Mouse (Mus musculus): ENCODE measurements around the gene Ogfr. TPM values are rescaled to one million over a fixed set of nuclear protein-coding genes. Genes with fewer than 3 reads are reported as not detected.
A peak's percentile ranks its signal among the peaks of the same experiment; 100 is the strongest.

Gene Ogfr
- polyA plus RNA-seq (2014; fragmentation: Nextera tagmentation; extraction: Ambion mirVana): 62.7 and 64.6 TPM in 2 replicates

DNA sequence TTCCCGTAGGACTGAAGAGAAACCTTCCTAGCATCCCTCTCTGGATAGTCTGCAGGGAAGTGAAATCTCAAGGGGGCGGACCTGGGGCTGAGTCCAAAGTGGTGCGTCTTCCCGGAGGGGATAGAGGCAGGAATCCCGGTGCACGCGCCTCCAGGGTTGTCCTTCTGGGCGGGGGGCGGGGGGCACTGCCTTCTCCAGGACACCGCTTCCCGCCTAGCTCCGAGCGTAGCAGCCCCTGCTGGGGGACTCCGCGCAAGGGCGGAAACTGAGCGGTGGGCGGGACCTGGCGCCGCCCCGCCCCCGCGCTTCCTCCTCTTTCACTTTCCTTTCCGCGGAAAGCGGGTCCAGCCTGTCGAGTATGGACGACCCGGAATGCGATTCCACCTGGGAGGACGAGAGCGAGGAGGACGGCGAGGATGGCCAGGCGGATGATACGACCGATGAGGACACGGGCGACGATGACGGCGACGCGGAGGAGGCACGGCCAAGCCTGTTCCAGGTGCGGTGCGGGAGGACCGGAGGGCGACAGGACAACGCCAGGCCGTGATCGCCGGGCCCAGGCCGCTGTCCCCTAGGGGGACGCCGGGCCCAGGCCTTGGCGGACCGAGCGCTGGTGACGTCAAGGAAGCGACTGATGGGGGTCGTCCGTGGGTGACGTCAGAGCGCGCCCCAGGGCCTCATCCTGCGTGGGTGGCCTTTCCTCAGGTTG lies at the start of gene Ogfr:
Ogfr (plus strand) TSS at position 123 of the 709 bp plus-strand sequence.
- Histone ChIP-seq H3K27ac (ENCODE audit: low read depth) (peak within 1 kb of the TSS; percentile 77), H3K4me3 (ENCODE audit: low read depth, low read length) (peak within 1 kb of the TSS; percentile 63), H3K9me3 (ENCODE audit: control insufficient read depth, low read length) (no peaks in the 10 kb centered on the region), H3K27me3 (replicated peaks; ENCODE audit: control insufficient read depth, insufficient read depth, low read length) (no peaks in the 10 kb centered on the region), H3K4me2 (ENCODE audit: low read length) (peak within 1 kb of the TSS; percentile 85), H3K36me3 (ENCODE audit: control insufficient read depth, insufficient read depth, low read length) (peaks cover 63% of the 10 kb centered on the region), H3K4me1 (replicated peaks; ENCODE audit: control insufficient read depth, insufficient read depth, low read length) (peaks cover 7% of the 10 kb centered on the region), H3K9ac (ENCODE audit: low read length) (peak within 1 kb of the TSS; percentile 62)
- ATAC-seq (replicated peaks; ENCODE audit: low FRiP score, low TSS enrichment, low read depth): peak; percentile 92
- DNase-seq (ENCODE audit: low spot score): peak; percentile 93
- 3% methylated on average over 65 of the region's 67 CpGs for WGBS

DNA sequence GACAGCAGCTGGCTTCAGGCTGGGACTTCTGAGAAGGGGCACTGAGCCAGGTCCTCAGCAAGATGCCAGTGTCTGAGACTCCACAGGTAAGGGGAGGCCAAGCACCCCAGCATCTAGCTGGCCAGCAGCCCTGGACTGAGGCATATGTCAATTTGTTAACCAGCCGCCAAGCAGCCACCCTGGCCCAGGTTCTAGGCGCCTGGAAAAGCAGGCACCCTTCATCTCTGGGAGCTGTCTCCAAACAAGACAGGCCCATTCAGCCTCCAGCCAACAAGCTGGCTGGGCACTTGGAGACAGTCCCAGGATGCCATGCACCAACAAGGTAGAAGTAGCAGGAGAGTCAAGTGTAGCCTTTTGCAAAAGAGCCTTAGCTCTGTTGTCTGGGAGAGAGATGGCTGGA lies 45.4 kb upstream of the Ogfr start:
- Histone ChIP-seq H3K27ac (ENCODE audit: low read depth) (no peak overlapping the region), H3K9me3 (ENCODE audit: control insufficient read depth, low read length) (no peaks in the 10 kb centered on the region), H3K4me1 (replicated peaks; ENCODE audit: control insufficient read depth, insufficient read depth, low read length) (peaks cover 11% of the 10 kb centered on the region), H3K4me2 (ENCODE audit: low read length) (no peak overlapping the region), H3K27me3 (replicated peaks; ENCODE audit: control insufficient read depth, insufficient read depth, low read length) (no peaks in the 10 kb centered on the region), H3K4me3 (ENCODE audit: low read depth, low read length) (no peak overlapping the region), H3K9ac (ENCODE audit: low read length) (no peak overlapping the region), H3K36me3 (ENCODE audit: control insufficient read depth, insufficient read depth, low read length) (0 out of 2 replicates have a peak, but pooled peaks cover 4% of the 10 kb centered on the region)
- no peak for DNase-seq (ENCODE audit: low spot score)
- ATAC-seq (replicated peaks; ENCODE audit: low FRiP score, low TSS enrichment, low read depth): no peak
- WGBS: 89% methylated on average over 2 of the region's 2 CpGs

DNA sequence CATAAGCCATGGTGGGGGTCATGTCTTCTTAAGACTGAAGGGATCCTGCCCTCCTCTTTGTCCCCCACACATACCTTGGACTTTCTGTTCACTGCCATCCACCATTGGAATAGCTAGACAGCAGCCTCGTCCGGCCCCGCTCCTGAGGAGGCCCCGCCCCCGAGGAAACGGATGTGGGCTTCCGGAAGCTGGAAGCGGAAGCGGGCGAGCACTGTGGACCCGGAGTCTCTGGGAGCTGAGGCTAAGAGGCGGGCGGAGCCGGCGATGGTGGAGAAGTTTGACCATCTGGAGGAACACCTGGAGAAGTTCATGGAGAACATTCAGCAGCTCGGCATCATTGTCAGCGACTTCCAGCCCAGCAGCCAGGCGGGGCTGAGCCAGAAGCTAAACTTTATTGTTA lies 44.0 kb upstream of the Ogfr start:
- 0 out of 2 replicates have a peak, but pooled peaks cover 4% of the 10 kb centered on the region for H3K36me3 ChIP-seq (ENCODE audit: control insufficient read depth, insufficient read depth, low read length)
- no peak overlapping the region for H3K27ac ChIP-seq (ENCODE audit: low read depth)
- H3K4me3 ChIP-seq (ENCODE audit: low read depth, low read length): no peak overlapping the region
- H3K4me1 ChIP-seq (replicated peaks; ENCODE audit: control insufficient read depth, insufficient read depth, low read length): peaks cover 11% of the 10 kb centered on the region
- no peak overlapping the region for H3K9ac ChIP-seq (ENCODE audit: low read length)
- 85% methylated on average over 18 of the region's 18 CpGs for WGBS
- H3K27me3 ChIP-seq (replicated peaks; ENCODE audit: control insufficient read depth, insufficient read depth, low read length): no peaks in the 10 kb centered on the region
- H3K9me3 ChIP-seq (ENCODE audit: control insufficient read depth, low read length): no peaks in the 10 kb centered on the region
- DNase-seq (ENCODE audit: low spot score) (no peak), ATAC-seq (replicated peaks; ENCODE audit: low FRiP score, low TSS enrichment, low read depth) (no peak)
- no peak overlapping the region for H3K4me2 ChIP-seq (ENCODE audit: low read length)

DNA sequence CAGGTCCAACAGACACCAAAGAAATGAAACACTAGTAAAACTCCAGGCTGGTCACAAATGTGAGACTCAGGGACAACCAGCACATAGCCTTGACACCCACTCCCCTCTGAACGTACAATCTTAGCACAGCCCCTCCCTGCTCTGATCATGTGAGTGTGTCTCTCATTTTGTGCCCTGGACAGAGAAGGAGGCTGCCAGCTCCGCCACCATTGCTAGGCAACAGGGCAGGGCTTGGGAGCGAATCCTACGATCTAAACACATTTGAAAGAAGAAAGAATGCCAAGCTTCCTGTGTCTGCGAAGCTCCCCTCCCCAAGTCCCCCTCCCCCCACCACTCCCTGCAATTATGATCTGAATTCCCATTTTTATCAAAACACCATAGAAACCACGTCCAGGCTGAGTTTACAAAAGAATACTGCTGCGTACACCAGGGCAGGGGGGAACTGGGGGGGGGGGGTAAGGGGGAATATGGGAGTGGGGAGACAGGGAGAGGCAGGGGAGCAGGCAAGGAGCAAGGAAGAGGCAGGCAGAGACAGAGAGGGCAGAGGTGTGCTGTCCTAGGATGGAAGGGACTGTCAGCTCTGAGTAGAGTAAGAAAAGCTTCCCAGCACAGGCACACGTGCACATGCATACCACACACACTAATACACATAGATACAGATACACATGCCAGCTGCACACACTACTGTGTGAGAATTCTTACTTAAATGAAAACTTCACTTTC lies 41.5 kb upstream of the Ogfr start:
- H3K36me3 ChIP-seq (ENCODE audit: control insufficient read depth, insufficient read depth, low read length): 0 out of 2 replicates have a peak, but pooled peaks cover 4% of the 10 kb centered on the region
- H3K27ac ChIP-seq (ENCODE audit: low read depth): no peak overlapping the region
- DNase-seq (ENCODE audit: low spot score): no peak
- H3K27me3 ChIP-seq (replicated peaks; ENCODE audit: control insufficient read depth, insufficient read depth, low read length): no peaks in the 10 kb centered on the region
- peak overlapping the region; percentile 33 for H3K4me2 ChIP-seq (ENCODE audit: low read length)
- H3K4me3 ChIP-seq (ENCODE audit: low read depth, low read length): no peak overlapping the region
- 10% methylated on average over 8 of the region's 8 CpGs for WGBS
- ATAC-seq (replicated peaks; ENCODE audit: low FRiP score, low TSS enrichment, low read depth): 0 out of 2 replicates have a peak, but pooled peaks have one; percentile 26
- no peak overlapping the region for H3K9ac ChIP-seq (ENCODE audit: low read length)
- no peaks in the 10 kb centered on the region for H3K9me3 ChIP-seq (ENCODE audit: control insufficient read depth, low read length)
- H3K4me1 ChIP-seq (replicated peaks; ENCODE audit: control insufficient read depth, insufficient read depth, low read length): peaks cover 11% of the 10 kb centered on the region

DNA sequence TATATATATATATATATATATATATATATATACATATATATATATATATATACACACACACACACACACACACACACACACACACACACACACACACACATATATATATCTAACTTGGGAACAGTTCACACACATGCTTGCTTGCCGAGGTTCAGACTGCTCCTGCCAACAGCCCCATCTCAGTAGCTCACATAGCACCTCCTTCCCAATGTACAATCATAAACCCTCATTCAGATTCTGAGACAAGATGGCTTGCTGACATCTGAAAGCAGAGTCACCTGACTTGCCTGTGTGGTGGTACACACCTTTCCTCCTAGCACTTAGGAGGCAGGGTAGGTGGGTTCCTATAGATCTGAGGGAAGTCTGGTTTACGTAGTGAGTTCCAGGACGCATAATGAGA lies 36.7 kb upstream of the Ogfr start:
- Histone ChIP-seq H3K9ac (ENCODE audit: low read length) (no peak overlapping the region), H3K4me3 (ENCODE audit: low read depth, low read length) (no peak overlapping the region), H3K27me3 (replicated peaks; ENCODE audit: control insufficient read depth, insufficient read depth, low read length) (no peaks in the 10 kb centered on the region), H3K27ac (ENCODE audit: low read depth) (no peak overlapping the region), H3K4me2 (ENCODE audit: low read length) (no peak overlapping the region), H3K4me1 (replicated peaks; ENCODE audit: control insufficient read depth, insufficient read depth, low read length) (peaks cover 12% of the 10 kb centered on the region), H3K36me3 (ENCODE audit: control insufficient read depth, insufficient read depth, low read length) (no peaks in the 10 kb centered on the region), H3K9me3 (ENCODE audit: control insufficient read depth, low read length) (no peaks in the 10 kb centered on the region)
- 57% methylated on average over 3 of the region's 3 CpGs for WGBS
- ATAC-seq (replicated peaks; ENCODE audit: low FRiP score, low TSS enrichment, low read depth) (no peak), DNase-seq (ENCODE audit: low spot score) (no peak)

DNA sequence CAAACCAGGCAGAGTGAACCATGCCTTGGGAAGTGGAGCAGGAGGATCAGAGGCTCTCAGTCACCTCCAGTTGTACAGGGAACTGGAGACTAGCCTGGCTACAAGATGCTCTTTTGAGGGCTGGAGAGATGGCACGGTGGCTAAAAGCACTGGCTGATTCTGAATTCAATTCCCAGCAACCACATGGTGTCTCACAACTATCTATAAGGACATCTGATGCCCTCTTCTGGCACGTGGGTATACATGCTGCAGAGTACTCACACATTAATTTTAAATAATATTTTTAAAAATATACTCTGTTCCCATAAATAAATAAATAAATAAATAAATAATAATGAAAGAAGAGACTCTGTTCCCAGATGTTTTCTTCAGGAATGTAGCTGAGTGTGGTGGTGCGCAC lies 33.8 kb upstream of the Ogfr start:
- H3K4me1 ChIP-seq (replicated peaks; ENCODE audit: control insufficient read depth, insufficient read depth, low read length): peaks cover 4% of the 10 kb centered on the region; the same call in 1 of the 2 replicates
- H3K36me3 ChIP-seq (ENCODE audit: control insufficient read depth, insufficient read depth, low read length): no peaks in the 10 kb centered on the region
- H3K4me2 ChIP-seq (ENCODE audit: low read length): no peak overlapping the region
- no peak overlapping the region for H3K27ac ChIP-seq (ENCODE audit: low read depth)
- H3K9me3 ChIP-seq (ENCODE audit: control insufficient read depth, low read length): no peaks in the 10 kb centered on the region
- H3K9ac ChIP-seq (ENCODE audit: low read length): no peak overlapping the region
- WGBS: 65% methylated on average over 3 of the region's 3 CpGs
- no peak for DNase-seq (ENCODE audit: low spot score)
- ATAC-seq (replicated peaks; ENCODE audit: low FRiP score, low TSS enrichment, low read depth): no peak
- H3K27me3 ChIP-seq (replicated peaks; ENCODE audit: control insufficient read depth, insufficient read depth, low read length): no peaks in the 10 kb centered on the region
- H3K4me3 ChIP-seq (ENCODE audit: low read depth, low read length): no peak overlapping the region

DNA sequence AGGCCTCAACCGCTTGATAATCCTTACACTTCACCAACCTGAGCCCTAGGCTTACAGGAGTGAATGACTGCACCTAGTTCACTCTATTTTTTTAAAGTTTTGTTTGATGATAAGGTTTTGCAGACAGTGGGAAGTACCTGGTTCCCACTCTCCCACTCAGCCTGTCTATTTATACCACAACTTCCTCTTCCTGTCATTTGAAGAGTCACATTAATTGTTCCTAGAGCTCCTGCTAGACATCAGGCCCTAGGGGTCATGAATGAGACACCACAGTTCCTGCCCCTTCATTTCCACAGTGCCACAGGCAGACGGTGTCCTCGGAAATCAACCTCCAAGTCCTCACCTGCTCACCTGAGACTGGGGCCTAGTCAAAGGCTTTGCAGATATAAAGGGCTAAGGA lies 32.6 kb upstream of the Ogfr start:
- no peak for DNase-seq (ENCODE audit: low spot score)
- Histone ChIP-seq H3K36me3 (ENCODE audit: control insufficient read depth, insufficient read depth, low read length) (no peaks in the 10 kb centered on the region), H3K27me3 (replicated peaks; ENCODE audit: control insufficient read depth, insufficient read depth, low read length) (no peaks in the 10 kb centered on the region), H3K9ac (ENCODE audit: low read length) (no peak overlapping the region), H3K9me3 (ENCODE audit: control insufficient read depth, low read length) (no peaks in the 10 kb centered on the region), H3K4me2 (ENCODE audit: low read length) (no peak overlapping the region), H3K27ac (ENCODE audit: low read depth) (no peak overlapping the region), H3K4me3 (ENCODE audit: low read depth, low read length) (no peak overlapping the region), H3K4me1 (replicated peaks; ENCODE audit: control insufficient read depth, insufficient read depth, low read length) (peaks cover 4% of the 10 kb centered on the region; the same call in 1 of the 2 replicates)
- ATAC-seq (replicated peaks; ENCODE audit: low FRiP score, low TSS enrichment, low read depth): no peak
- WGBS: 47% methylated on average over 3 of the region's 3 CpGs

DNA sequence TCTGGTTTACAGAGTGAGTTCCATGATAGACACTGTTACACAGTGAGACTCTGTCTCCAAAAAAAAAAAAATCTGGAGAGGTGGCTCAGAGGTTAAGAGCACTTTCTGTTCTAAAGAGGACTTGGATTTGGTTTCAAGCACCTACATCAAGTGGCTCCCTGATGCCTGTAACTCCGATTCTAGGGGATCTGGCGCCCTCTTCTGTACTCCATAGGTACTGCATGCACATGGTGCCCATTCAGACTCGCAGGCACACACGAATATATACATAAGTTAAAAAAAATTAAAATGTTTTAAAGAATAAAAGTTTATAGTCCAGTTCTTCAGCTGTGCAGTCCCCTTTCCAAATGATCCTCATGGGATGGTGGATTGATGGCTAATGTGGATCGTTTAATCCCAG lies 28.8 kb upstream of the Ogfr start:
- Histone ChIP-seq H3K9me3 (ENCODE audit: control insufficient read depth, low read length) (no peaks in the 10 kb centered on the region), H3K4me3 (ENCODE audit: low read depth, low read length) (no peak overlapping the region), H3K9ac (ENCODE audit: low read length) (no peak overlapping the region), H3K27ac (ENCODE audit: low read depth) (no peak overlapping the region), H3K27me3 (replicated peaks; ENCODE audit: control insufficient read depth, insufficient read depth, low read length) (0 out of 2 replicates have a peak, but pooled peaks cover 2% of the 10 kb centered on the region), H3K4me2 (ENCODE audit: low read length) (no peak overlapping the region), H3K4me1 (replicated peaks; ENCODE audit: control insufficient read depth, insufficient read depth, low read length) (peaks cover 4% of the 10 kb centered on the region; the same call in 1 of the 2 replicates), H3K36me3 (ENCODE audit: control insufficient read depth, insufficient read depth, low read length) (no peaks in the 10 kb centered on the region)
- 60% methylated on average over 5 of the region's 5 CpGs for WGBS
- no peak for ATAC-seq (replicated peaks; ENCODE audit: low FRiP score, low TSS enrichment, low read depth)
- DNase-seq (ENCODE audit: low spot score): no peak
